Mouse (Mus musculus): ENCODE results near the gene Nr2c1.

Gene Nr2c1

DNA sequence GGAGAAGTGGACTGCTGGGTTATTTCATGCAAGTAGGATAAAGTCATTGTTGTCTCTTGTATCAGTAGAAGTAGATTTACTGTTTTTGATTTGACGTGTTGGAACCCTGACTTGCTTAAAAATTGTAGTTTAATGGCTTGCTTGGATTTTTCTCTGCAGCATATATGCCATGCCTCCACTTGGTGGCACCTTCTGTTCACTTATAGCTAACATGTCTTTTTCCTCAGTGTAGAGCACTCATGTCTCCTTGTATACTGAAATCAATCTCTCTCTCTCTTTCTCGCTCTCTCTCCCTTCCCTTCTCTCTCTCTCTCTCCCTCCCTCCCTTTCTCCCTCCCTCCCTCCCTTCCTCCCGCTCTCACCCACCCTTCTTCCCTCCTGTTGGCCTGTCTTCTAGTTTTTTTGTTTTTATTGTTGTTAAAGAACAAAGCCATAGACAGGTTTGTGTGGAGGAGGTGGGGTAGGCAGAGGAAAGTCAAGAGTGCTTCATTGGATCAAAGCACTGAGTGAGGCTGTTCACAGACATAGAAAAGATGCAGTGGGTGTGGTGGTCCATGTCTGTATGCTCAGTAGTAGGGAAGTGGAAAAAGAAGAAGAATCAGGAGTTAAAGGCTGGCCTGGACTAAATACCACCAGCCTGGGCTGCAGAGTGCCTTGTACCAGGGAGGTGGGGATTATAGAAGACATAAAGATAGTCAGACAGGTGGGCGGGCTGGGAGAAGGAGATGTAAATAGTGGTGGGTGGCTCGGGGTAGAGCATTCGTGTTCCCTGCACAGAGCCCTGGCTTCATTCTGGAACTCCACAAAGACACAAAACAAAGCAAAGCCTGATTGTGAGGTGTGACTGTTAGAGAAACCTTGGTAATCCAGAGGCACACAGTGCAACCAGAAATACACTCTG is 63.1 kb downstream of the Nr2c1 start:
- DNase-seq, result no peak

- no peak for DNase-seq
Measured at GRCm38 (mm10) chr10:94211725-94212124, 63.9 kb downstream of the Nr2c1 start.

GRCm38 (mm10) chr10:94225026-94225750 is 77.4 kb downstream of the Nr2c1 start:
- no peak for DNase-seq

DNA sequence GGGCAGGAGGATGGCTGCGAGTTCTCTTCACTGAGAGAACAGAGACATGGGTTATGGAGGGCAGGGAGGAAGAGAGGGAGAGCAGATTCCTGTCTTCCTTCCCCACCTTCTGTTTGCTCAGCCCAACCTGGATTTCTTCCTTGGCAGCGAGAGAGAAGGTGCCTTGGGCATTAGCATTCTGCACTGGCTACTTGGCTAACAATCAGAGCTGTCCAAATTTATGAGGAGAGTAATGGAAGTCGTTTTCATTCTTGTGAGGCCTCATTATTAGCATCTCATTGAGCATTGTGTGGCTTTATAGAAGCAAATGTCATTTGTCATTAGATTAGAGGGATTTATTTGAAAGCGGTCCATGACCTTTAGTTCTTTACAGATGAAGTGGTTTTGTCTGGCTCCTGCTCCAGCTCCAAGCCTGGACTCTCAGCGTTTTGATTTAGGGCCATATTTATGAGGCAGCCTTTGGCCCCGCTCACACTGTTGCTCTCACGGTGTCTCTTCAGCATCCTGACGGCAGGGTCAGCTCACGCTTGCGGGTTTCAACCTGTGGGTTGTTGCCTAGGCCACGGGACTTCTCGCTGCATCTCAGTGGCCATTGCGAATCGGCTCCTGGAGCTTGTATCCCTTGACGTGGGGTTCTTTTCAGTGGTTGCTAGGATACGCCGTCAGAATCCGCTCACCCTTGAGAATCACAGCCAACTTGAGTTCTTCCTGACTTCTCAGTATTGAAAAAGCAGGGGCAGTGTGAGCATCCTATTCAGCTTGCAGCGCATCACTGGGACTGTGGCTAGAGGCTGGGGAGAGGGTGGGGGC is 82.6 kb downstream of the Nr2c1 start:
- peak; percentile 37 for DNase-seq

- no peak for DNase-seq
Measured at GRCm38 (mm10) chr10:94231025-94231424, 83.2 kb downstream of the Nr2c1 start.

DNA sequence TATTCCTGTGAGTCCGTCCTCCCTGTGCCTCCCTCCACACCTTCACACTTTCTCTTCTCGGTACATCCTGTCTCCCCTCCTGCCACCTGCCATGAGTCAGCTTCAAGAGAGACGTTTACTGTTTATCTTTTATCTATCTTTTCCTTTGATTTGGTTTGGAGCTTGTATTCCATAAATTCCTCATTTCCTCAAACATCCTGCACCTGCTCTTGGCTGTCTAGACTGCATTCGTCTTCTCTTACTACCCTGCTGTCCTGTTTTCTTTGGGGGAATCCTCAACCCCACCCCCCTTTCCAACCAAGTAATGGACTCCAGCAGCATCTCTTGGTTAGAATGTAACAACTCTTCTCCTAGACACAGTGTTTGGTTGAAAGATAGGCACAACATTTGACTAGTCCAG is 87.4 kb downstream of the Nr2c1 start:
- DNase-seq, result no peak

- DNase-seq, result no peak
Measured at GRCm38 (mm10) chr10:94241346-94241745, 93.5 kb downstream of the Nr2c1 start.
